Mouse (Mus musculus): ENCODE data around the gene Pmp22.

DNA sequence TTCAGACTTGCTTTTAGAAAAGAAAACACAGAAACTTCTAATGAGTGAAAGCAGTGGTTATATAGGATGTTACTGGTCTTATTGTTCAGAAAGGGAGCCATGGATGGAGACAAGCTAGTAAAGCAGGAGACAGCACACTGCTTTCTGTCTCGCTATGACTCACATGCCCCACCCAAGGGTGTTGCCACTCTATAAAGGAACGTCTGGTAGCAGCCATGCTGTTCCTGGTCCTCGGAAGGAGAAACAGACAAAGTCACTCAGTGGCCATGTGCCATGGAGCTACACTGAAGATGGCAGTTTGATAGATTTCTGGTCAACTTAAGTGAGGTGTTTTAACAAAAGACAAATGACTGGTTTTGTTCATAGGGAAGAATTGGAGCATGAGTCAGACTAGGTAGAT, 29.4 kb upstream of the Pmp22 start:
- TF ChIP-seq GATA1 (IDR thresholded peaks at IDR 0.05; ENCODE audit: borderline replicate concordance, low read length) (no peak), FLI1 (IDR thresholded peaks at IDR 0.05; ENCODE audit: low read length) (no peak)

Data from megakaryocyte, embryonic 14.5 days (primary cell).